Mouse (Mus musculus) Patski (cell line): ENCODE results near the gene Olfr746. TPM values are rescaled to one million over a fixed set of nuclear protein-coding genes. Genes with fewer than 3 reads are reported as not detected.

Source experiments
- ATAC-seq: fragments of 100-300 bp; one replicate; pipeline ENCODE4 v1.8.0; 2021
- CTCF ChIA-PET: fragments of 350-600 bp; sonication (Branson Sonifier 250); formaldehyde crosslinking; loops from one replicate; lab custom pipeline; 2022; ENCODE audit warnings: inconsistent platforms; lab: Charles Lee
- POLR2A ChIA-PET: fragments of 350-600 bp; sonication (Branson Sonifier 250); formaldehyde crosslinking; loops from one replicate; lab custom pipeline; 2022; ENCODE audit warnings: antibody characterized with exemption, inconsistent platforms; lab: Charles Lee
- DNase-seq: peaks from one replicate; pipeline ENCODE4 v3.0.0-alpha.2; 2011; ENCODE audit warnings: low read depth, low spot score
- H3K27me3 ChIP-seq: fragments of 371-371 bp; one replicate; pipeline ENCODE4 v1.5.1; 2021
- CTCF ChIP-seq: fragments of 100-300 bp; IDR thresholded peaks from one replicate; pipeline ENCODE4 v1.5.1; 2021
- in situ Hi-C: fragments of 300-500 bp; cut with MboI; formaldehyde crosslinking; loops from 3 replicates; pipeline ENCODE4 v1.11.1; 2018; ENCODE audit warnings: low pct_unique_long_range_greater_than_20kb, mixed read lengths
- polyA plus RNA-seq: library from polyadenylated mRNA; unstranded; gene quantifications from one replicate; pipeline ENCODE4 v1.2.3, GENCODE M21; 2021

Olfr746 gene
- polyA plus RNA-seq = not detected

- ChIA-PET CTCF (no interaction called here), POLR2A (no interaction called here)
- in situ Hi-C loops = no loop called here
- no peak for TF ChIP-seq CTCF
- no peaks in the 10 kb centered on the region for H3K27me3 ChIP-seq
- ATAC-seq = no peak
- DNase-seq = no peak
These were observed at the start of gene Olfr746 for GRCm38 (mm10) chr14:50646783-50647182. Gene Olfr746 (plus strand): TSS chr14:50647083.

- CTCF ChIA-PET = no interaction called here
These were observed 32.3 kb upstream of the Olfr746 start, which contains the start of gene Olfr744 for GRCm38 (mm10) chr14:50614579-50614978. Gene Olfr744 (plus strand): TSS chr14:50614879.

GRCm38 (mm10) chr14:50639088-50639487 is 7.8 kb upstream of the Olfr746 start, which contains the start of gene Olfr745:
Gene Olfr745 (plus strand): TSS chr14:50639388.
- ChIA-PET CTCF (no interaction called here), POLR2A (no interaction called here)
- in situ Hi-C loops = no loop called here
- ATAC-seq (no peak), DNase-seq (no peak)
- no peaks in the 10 kb centered on the region for H3K27me3 ChIP-seq
- no peak for TF ChIP-seq CTCF

More at GRCm38 (mm10) chr14:50614579-50614978, 32.3 kb upstream of the Olfr746 start, which contains the start of gene Olfr744:
- no peaks in the 10 kb centered on the region for H3K27me3 ChIP-seq
- no peak for ATAC-seq
- no peak for DNase-seq
- POLR2A ChIA-PET = no interaction called here
- TF ChIP-seq CTCF = no peak
- in situ Hi-C loops = no loop called here

GRCm38 (mm10) chr14:50693106-50693505 is 46.2 kb downstream of the Olfr746 start, which contains the start of gene Olfr747:
Gene Olfr747 (minus strand): TSS chr14:50693206.
- ChIA-PET CTCF (no interaction called here), POLR2A (no interaction called here)
- in situ Hi-C loops = no loop called here
- no peak for DNase-seq
- TF ChIP-seq CTCF = no peak
- H3K27me3 ChIP-seq = no peaks in the 10 kb centered on the region
- ATAC-seq = no peak

Other genes starting within 250 kb of the Olfr746 start
- not detected for gene Olfr738, start 239.5 kb upstream of the Olfr746 start, polyA plus RNA-seq
- not detected for gene Olfr739, start 228.5 kb upstream of the Olfr746 start, polyA plus RNA-seq
- not detected for gene Olfr740, start 201.5 kb upstream of the Olfr746 start, polyA plus RNA-seq
- gene Olfr741, start 174.3 kb upstream of the Olfr746 start, polyA plus RNA-seq = not detected
- not detected for gene Olfr742, start 143.5 kb upstream of the Olfr746 start, polyA plus RNA-seq
- not detected for gene Olfr743, start 125.2 kb upstream of the Olfr746 start, polyA plus RNA-seq
- gene Olfr744, start 32.2 kb upstream of the Olfr746 start, polyA plus RNA-seq = not detected
- not detected for gene Olfr745, start 7.7 kb upstream of the Olfr746 start, polyA plus RNA-seq
- not detected for gene Olfr747, start 46.1 kb downstream of the Olfr746 start, polyA plus RNA-seq
- gene Olfr748, start 60.3 kb downstream of the Olfr746 start, polyA plus RNA-seq = not detected
- gene Olfr749, start 98.0 kb downstream of the Olfr746 start, polyA plus RNA-seq = not detected
- gene Ttc5, start 138.4 kb downstream of the Olfr746 start, polyA plus RNA-seq = 62.0 TPM
- 0.04 TPM for gene Ccnb1ip1, start 160.6 kb downstream of the Olfr746 start, polyA plus RNA-seq
- gene Parp2, start 160.8 kb downstream of the Olfr746 start, polyA plus RNA-seq = 28.0 TPM
- gene Tep1, start 223.5 kb downstream of the Olfr746 start, polyA plus RNA-seq = 19.6 TPM